Mouse (Mus musculus) MEL (cell line): ENCODE measurements around the gene Tnnt1. TPM values are rescaled to one million over a fixed set of nuclear protein-coding genes. Genes with fewer than 3 reads are reported as not detected.

Source experiments
- DNase-seq: peaks from one replicate; pipeline ENCODE4 v3.0.0; 2011; ENCODE audit warnings: low read depth, low spot score
- H3K27ac ChIP-seq: 2 replicates; pipeline ENCODE4 v1.5.1; 2012; ENCODE audit warnings: low read depth, mild to moderate bottlenecking, control low read depth, low read length, moderate library complexity; ENCODE audit not compliant: control insufficient read depth
- H3K27me3 ChIP-seq, 2 experiments: fragments of 150-350 bp in 1 of 2; sonication (generic) in 1 of 2; 2 replicates each; pipeline ENCODE4 v1.6.1; 2012; ENCODE audit warnings: low read length in 2 of 2, mild to moderate bottlenecking in 2 of 2, improper control_type of control experiment in 1 of 2, moderate library complexity in 1 of 2; ENCODE audit not compliant: insufficient read depth in 2 of 2, control insufficient read depth in 1 of 2
- H3K36me3 ChIP-seq, 2 experiments: 2 replicates each; pipeline ENCODE4 v1.6.1; 2012 to 2014; ENCODE audit warnings: low read length in 2 of 2, improper control_type of control experiment in 1 of 2, inconsistent platforms in 1 of 2, mild to moderate bottlenecking in 1 of 2; ENCODE audit not compliant: insufficient read depth in 2 of 2, control insufficient read depth in 1 of 2
- H3K4me1 ChIP-seq, 2 experiments: fragments of 150-350 bp in 1 of 2; sonication (generic) in 1 of 2; 2 replicates each; pipeline ENCODE4 v1.6.1; 2012; ENCODE audit warnings: low read length in 2 of 2, improper control_type of control experiment in 1 of 2, mild to moderate bottlenecking in 1 of 2; ENCODE audit not compliant: insufficient read depth in 2 of 2, control insufficient read depth in 1 of 2
- H3K4me3 ChIP-seq, 2 experiments: fragments of 150-350 bp in 1 of 2; sonication (generic) in 1 of 2; 2 replicates each; pipeline ENCODE4 v1.5.1; 2012; ENCODE audit warnings: low read depth in 2 of 2, low read length in 2 of 2, mild to moderate bottlenecking in 2 of 2, moderate library complexity in 2 of 2, control low read depth in 1 of 2, improper control_type of control experiment in 1 of 2; ENCODE audit not compliant: control insufficient read depth in 1 of 2, insufficient read depth in 1 of 2
- H3K79me2 ChIP-seq: 2 replicates; pipeline ENCODE4 v1.6.1; 2012; ENCODE audit warnings: mild to moderate bottlenecking, low read length, moderate library complexity; ENCODE audit not compliant: control insufficient read depth, poor library complexity, insufficient read depth
- H3K9ac ChIP-seq: 2 replicates; pipeline ENCODE4 v1.6.1; 2012; ENCODE audit warnings: low read depth, mild to moderate bottlenecking, control low read depth, low read length, moderate library complexity; ENCODE audit not compliant: control insufficient read depth, poor library complexity, severe bottlenecking
- H3K9me3 ChIP-seq: fragments of 150-350 bp; sonication (generic); replicated peaks from 2 replicates; pipeline ENCODE4 v1.6.1; 2012; ENCODE audit warnings: mild to moderate bottlenecking, low read length, improper control_type of control experiment, moderate library complexity; ENCODE audit not compliant: insufficient read depth
- BHLHE40 ChIP-seq: IDR thresholded peaks from 2 replicates; pipeline ENCODE4 v1.6.1; 2012; ENCODE audit warnings: low read depth, mild to moderate bottlenecking, inconsistent platforms, low read length, improper control_type of control experiment, borderline replicate concordance
- CTCF ChIP-seq, 3 experiments: IDR thresholded peaks in 2 of 3; conservative IDR thresholded peaks in 1 of 3; 2 replicates each; pipeline ENCODE4 v1.5.1; 2011 to 2012; ENCODE audit warnings: low read length in 3 of 3, low read depth in 2 of 3, mild to moderate bottlenecking in 2 of 3, improper control_type of control experiment in 1 of 3, inconsistent platforms in 1 of 3, mixed read lengths in 1 of 3, moderate library complexity in 1 of 3; ENCODE audit not compliant: control insufficient read depth in 1 of 3, insufficient read depth in 1 of 3, poor library complexity in 1 of 3, severe bottlenecking in 1 of 3
- E2F4 ChIP-seq: IDR thresholded peaks from 2 replicates; pipeline ENCODE4 v1.6.1; 2011; ENCODE audit warnings: low read depth, low read length, improper control_type of control experiment, borderline replicate concordance
- ETS1 ChIP-seq: IDR thresholded peaks from 2 replicates; pipeline ENCODE4 v1.6.1; 2012; ENCODE audit warnings: low read depth, mild to moderate bottlenecking, inconsistent platforms, low read length, improper control_type of control experiment, moderate library complexity
- GATA1 ChIP-seq: IDR thresholded peaks from 2 replicates; pipeline ENCODE4 v1.6.1; 2011; ENCODE audit warnings: low read depth, low read length, improper control_type of control experiment
- MAX ChIP-seq: IDR thresholded peaks from 2 replicates; pipeline ENCODE4 v1.6.1; 2011; ENCODE audit warnings: low read length, improper control_type of control experiment
- MAZ ChIP-seq: IDR thresholded peaks from 2 replicates; pipeline ENCODE4 v1.6.1; 2012; ENCODE audit warnings: low read depth, mild to moderate bottlenecking, inconsistent platforms, low read length, improper control_type of control experiment
- MYB ChIP-seq: IDR thresholded peaks from 2 replicates; pipeline ENCODE4 v1.6.1; 2011; ENCODE audit warnings: mild to moderate bottlenecking, low read depth, low read length, improper control_type of control experiment
- MYC ChIP-seq: IDR thresholded peaks from 2 replicates; pipeline ENCODE4 v1.6.1; 2011; ENCODE audit warnings: low read depth, mild to moderate bottlenecking, low read length, improper control_type of control experiment, moderate library complexity
- NRF1 ChIP-seq: IDR thresholded peaks from 2 replicates; pipeline ENCODE4 v1.6.1; 2014; ENCODE audit warnings: low read depth, mild to moderate bottlenecking, inconsistent platforms, low read length, improper control_type of control experiment, moderate library complexity; ENCODE audit not compliant: poor library complexity, insufficient read depth, severe bottlenecking
- POLR2A ChIP-seq, 2 experiments: IDR thresholded peaks; 2 replicates each; pipeline ENCODE4 v1.6.1; 2011 to 2012; ENCODE audit warnings: low read length in 2 of 2, mild to moderate bottlenecking in 2 of 2, control low read depth in 1 of 2, improper control_type of control experiment in 1 of 2, low read depth in 1 of 2, moderate library complexity in 1 of 2; ENCODE audit not compliant: control insufficient read depth in 1 of 2, insufficient read depth in 1 of 2, poor library complexity in 1 of 2
- RAD21 ChIP-seq: IDR thresholded peaks from 2 replicates; pipeline ENCODE4 v1.6.1; 2011; ENCODE audit warnings: mild to moderate bottlenecking, low read depth, low read length, improper control_type of control experiment
- RCOR1 ChIP-seq: IDR thresholded peaks from 2 replicates; pipeline ENCODE4 v1.6.1; 2012; ENCODE audit warnings: low read depth, mild to moderate bottlenecking, inconsistent platforms, low read length, improper control_type of control experiment
- SIN3A ChIP-seq: IDR thresholded peaks from 2 replicates; pipeline ENCODE4 v1.6.1; 2012; ENCODE audit warnings: low read length, improper control_type of control experiment, inconsistent platforms
- SMC3 ChIP-seq: IDR thresholded peaks from 2 replicates; pipeline ENCODE4 v1.6.1; 2011; ENCODE audit warnings: low read depth, low read length, improper control_type of control experiment
- TAL1 ChIP-seq: IDR thresholded peaks from 2 replicates; pipeline ENCODE4 v1.6.1; 2012; ENCODE audit warnings: mild to moderate bottlenecking, inconsistent platforms, low read length, moderate library complexity, mixed read lengths
- UBTF ChIP-seq: IDR thresholded peaks from 2 replicates; pipeline ENCODE4 v1.6.1; 2012; ENCODE audit warnings: low read depth, mild to moderate bottlenecking, inconsistent platforms, low read length, improper control_type of control experiment, moderate library complexity, borderline replicate concordance; ENCODE audit not compliant: insufficient read depth
- USF2 ChIP-seq, 2 experiments: IDR thresholded peaks; 2 replicates each; pipeline ENCODE4 v1.6.1; 2011 to 2012; ENCODE audit warnings: improper control_type of control experiment in 2 of 2, low read length in 2 of 2, borderline replicate concordance in 1 of 2, inconsistent platforms in 1 of 2, low read depth in 1 of 2, mild to moderate bottlenecking in 1 of 2; ENCODE audit not compliant: insufficient read depth in 1 of 2
- ZC3H11A ChIP-seq: IDR thresholded peaks from 2 replicates; pipeline ENCODE4 v1.6.1; 2012; ENCODE audit warnings: low read depth, mild to moderate bottlenecking, inconsistent platforms, low read length, improper control_type of control experiment
- polyA plus RNA-seq, 2 experiments: library from polyadenylated mRNA; stranded (reverse) in 1 of 2; unstranded in 1 of 2; fragments of >175 nt in 1 of 2; fragments of >200 nt in 1 of 2; gene quantifications; 2 replicates each; pipeline versions ENCODE4 v1.2.1 to v1.2.4; 2012; ENCODE audit warnings: low replicate concordance in 2 of 2, low read depth in 1 of 2; ENCODE audit not compliant: insufficient read length in 2 of 2, insufficient read depth in 1 of 2, missing spikeins in 1 of 2
- total RNA-seq: library from RNA; depleted of rRNA; stranded (reverse); fragments of 300-350 nt; gene quantifications from 2 replicates; pipeline ENCODE4 v1.2.3, GENCODE M21; 2012

Gene Tnnt1
- total and polyA plus RNA-seq, 3 experiments, result 5.0 to 16.4 TPM; not detected in 1

- H3K27ac ChIP-seq, result no peak overlapping the region
- DNase-seq, result no peak
- H3K36me3 ChIP-seq, result no peaks in the 10 kb centered on the region
- no peaks in the 10 kb centered on the region for H3K79me2 ChIP-seq
- no peaks in the 10 kb centered on the region for H3K27me3 ChIP-seq
- TF ChIP-seq MYB (no peak), MAX (no peak), UBTF (no peak), TAL1 (no peak), RCOR1 (no peak)
- H3K9ac ChIP-seq, result no peak overlapping the region
- H3K4me3 ChIP-seq, result no peak overlapping the region
- no peaks in the 10 kb centered on the region for H3K9me3 ChIP-seq
- no peaks in the 10 kb centered on the region for H3K4me1 ChIP-seq
These were observed 38.0 kb downstream of the Tnnt1 start for GRCm38 (mm10) chr7:4478021-4478795.

DNA sequence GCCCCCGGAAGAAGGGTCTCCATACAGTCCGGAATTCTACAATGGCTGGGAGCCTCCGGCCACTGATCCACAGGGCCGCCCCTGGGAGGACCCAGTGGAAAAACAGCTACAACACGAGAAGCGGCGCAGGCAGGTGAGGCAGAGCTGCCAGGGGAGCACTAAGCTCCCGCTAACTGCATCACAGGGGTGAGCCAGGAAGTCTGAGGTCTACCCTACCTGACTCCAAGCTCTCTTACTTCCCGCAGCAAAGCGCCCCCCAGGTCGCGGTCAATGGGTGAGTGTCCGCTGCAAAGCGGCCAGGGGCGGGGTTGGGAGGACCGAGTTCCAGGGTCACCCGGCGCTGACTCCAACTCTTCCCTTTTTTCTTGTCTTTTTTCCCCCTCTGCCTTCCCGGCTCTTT, 42.2 kb downstream of the Tnnt1 start:
- TF ChIP-seq SIN3A, result no peak
- TF ChIP-seq NRF1, result no peak
- no peak for TF ChIP-seq BHLHE40
- no peak for TF ChIP-seq TAL1
- no peak for TF ChIP-seq POLR2A (IDR thresholded peaks at IDR 0.05; ENCODE audit: control insufficient read depth in 1 of 2, insufficient read depth in 1 of 2, low read depth in 1 of 2, low read length in 2 of 2, poor library complexity in 1 of 2)
- TF ChIP-seq CTCF (IDR thresholded peaks at IDR 0.05 in 2 of 3, conservative IDR thresholded peaks at IDR 0.05 in 1 of 3; ENCODE audit: control insufficient read depth in 1 of 3, insufficient read depth in 1 of 3, low read depth in 2 of 3, low read length in 3 of 3, poor library complexity in 1 of 3, severe bottlenecking in 1 of 3), result no peak
- TF ChIP-seq USF2 (IDR thresholded peaks at IDR 0.05; ENCODE audit: borderline replicate concordance in 1 of 2, insufficient read depth in 1 of 2, low read depth in 1 of 2, low read length in 2 of 2), result no peak
- no peak for TF ChIP-seq MYB
- TF ChIP-seq ETS1, result no peak
- no peak for TF ChIP-seq MYC
- TF ChIP-seq MAZ, result no peak
- no peak for TF ChIP-seq UBTF
- TF ChIP-seq RAD21, result no peak
- TF ChIP-seq E2F4, result no peak
- TF ChIP-seq ZC3H11A, result no peak
- TF ChIP-seq GATA1, result no peak
- TF ChIP-seq RCOR1, result no peak
- TF ChIP-seq SMC3, result no peak
- Histone ChIP-seq H3K9me3 (no peaks in the 10 kb centered on the region), H3K36me3 (no peaks in the 10 kb centered on the region), H3K9ac (no peak overlapping the region), H3K4me3 (no peak overlapping the region), H3K4me1 (no peaks in the 10 kb centered on the region), H3K27ac (no peak overlapping the region), H3K79me2 (no peaks in the 10 kb centered on the region), H3K27me3 (no peaks in the 10 kb centered on the region)
- DNase-seq, result no peak
